Mouse (Mus musculus): ENCODE data around the gene Sf3b5. TPM values are rescaled to one million over a fixed set of nuclear protein-coding genes. Genes with fewer than 3 reads are reported as not detected.

Gene Sf3b5
- 23.6 and 24.3 TPM in 2 replicates for polyA plus RNA-seq (2015; fragmentation: Nextera tagmentation; extraction: Ambion mirVana)

- 90% methylated on average over 3 of the region's 3 CpGs for WGBS
- Histone ChIP-seq H3K4me2 (no peak within 1 kb of the TSS), H3K27ac (replicated peaks) (no peak within 1 kb of the TSS), H3K9me3 (no peaks in the 10 kb centered on the region), H3K4me3 (no peak within 1 kb of the TSS), H3K36me3 (no peaks in the 10 kb centered on the region), H3K9ac (no peak within 1 kb of the TSS), H3K4me1 (replicated peaks) (peaks cover 15% of the 10 kb centered on the region), H3K27me3 (no peaks in the 10 kb centered on the region)
- no peak for ATAC-seq (ENCODE audit: low FRiP score, low read depth)
Observed at GRCm38 (mm10) chr10:13005043-13005442, at the start of gene Sf3b5. TSS of gene Sf3b5 (plus strand) at chr10:13005343.

GRCm38 (mm10) chr10:12955831-12956230, 49.3 kb upstream of the Sf3b5 start:
- Histone ChIP-seq H3K9me3 (no peaks in the 10 kb centered on the region), H3K4me2 (no peak overlapping the region), H3K27me3 (no peaks in the 10 kb centered on the region), H3K36me3 (no peaks in the 10 kb centered on the region), H3K4me1 (replicated peaks) (no peaks in the 10 kb centered on the region), H3K9ac (no peak overlapping the region), H3K4me3 (no peak overlapping the region), H3K27ac (replicated peaks) (no peak overlapping the region)
- ATAC-seq (ENCODE audit: low FRiP score, low read depth) = no peak
- WGBS = 78% methylated on average over 1 of the region's 1 CpGs

- Histone ChIP-seq H3K4me3 (no peak overlapping the region), H3K9me3 (no peaks in the 10 kb centered on the region), H3K36me3 (no peaks in the 10 kb centered on the region), H3K4me1 (replicated peaks) (no peaks in the 10 kb centered on the region), H3K9ac (no peak overlapping the region), H3K27ac (replicated peaks) (no peak overlapping the region), H3K27me3 (no peaks in the 10 kb centered on the region), H3K4me2 (no peak overlapping the region)
- WGBS = 79% methylated on average over 4 of the region's 4 CpGs
- ATAC-seq (ENCODE audit: low FRiP score, low read depth) = no peak
Observed at GRCm38 (mm10) chr10:12957271-12957670, 47.9 kb upstream of the Sf3b5 start.

GRCm38 (mm10) chr10:12961546-12961945, 43.6 kb upstream of the Sf3b5 start:
- no peak overlapping the region for H3K4me2 ChIP-seq
- H3K27ac ChIP-seq (replicated peaks) = no peak overlapping the region
- no peak for ATAC-seq (ENCODE audit: low FRiP score, low read depth)
- H3K4me3 ChIP-seq = no peak overlapping the region
- H3K27me3 ChIP-seq = 0 out of 2 replicates have a peak, but pooled peaks cover 4% of the 10 kb centered on the region
- no peak overlapping the region for H3K9ac ChIP-seq
- no peaks in the 10 kb centered on the region for H3K36me3 ChIP-seq
- H3K4me1 ChIP-seq (replicated peaks) = peaks cover 6% of the 10 kb centered on the region
- WGBS = 83% methylated on average over 8 of the region's 8 CpGs
- H3K9me3 ChIP-seq = no peaks in the 10 kb centered on the region

- Histone ChIP-seq H3K9me3 (no peaks in the 10 kb centered on the region), H3K36me3 (no peaks in the 10 kb centered on the region), H3K9ac (no peak overlapping the region), H3K4me1 (replicated peaks) (peaks cover 6% of the 10 kb centered on the region), H3K27ac (replicated peaks) (no peak overlapping the region), H3K27me3 (0 out of 2 replicates have a peak, but pooled peaks cover 4% of the 10 kb centered on the region), H3K4me2 (no peak overlapping the region), H3K4me3 (no peak overlapping the region)
- no peak for ATAC-seq (ENCODE audit: low FRiP score, low read depth)
Observed at GRCm38 (mm10) chr10:12962238-12962637, 42.9 kb upstream of the Sf3b5 start.

GRCm38 (mm10) chr10:12963362-12964147, 41.6 kb upstream of the Sf3b5 start:
- Histone ChIP-seq H3K27me3 (0 out of 2 replicates have a peak, but pooled peaks cover 4% of the 10 kb centered on the region), H3K9me3 (no peaks in the 10 kb centered on the region), H3K36me3 (no peaks in the 10 kb centered on the region), H3K9ac (peak overlapping the region; percentile 55), H3K27ac (replicated peaks) (no peak overlapping the region), H3K4me3 (peak overlapping the region; percentile 71), H3K4me1 (replicated peaks) (peaks cover 6% of the 10 kb centered on the region), H3K4me2 (peak overlapping the region; percentile 92)
- 6% methylated on average over 29 of the region's 29 CpGs for WGBS
- no peak; the same call in 1 of the 2 replicates for ATAC-seq (ENCODE audit: low FRiP score, low read depth)

- Histone ChIP-seq H3K9me3 (no peaks in the 10 kb centered on the region), H3K4me3 (peak within 1 kb of the TSS; percentile 71), H3K27ac (replicated peaks) (no peak within 1 kb of the TSS), H3K27me3 (0 out of 2 replicates have a peak, but pooled peaks cover 4% of the 10 kb centered on the region), H3K4me2 (peak within 1 kb of the TSS; percentile 92), H3K4me1 (replicated peaks) (peaks cover 6% of the 10 kb centered on the region), H3K9ac (peak within 1 kb of the TSS; percentile 55), H3K36me3 (no peaks in the 10 kb centered on the region)
- 3% methylated on average over 54 of the region's 56 CpGs for WGBS
- ATAC-seq (ENCODE audit: low FRiP score, low read depth) = peak; percentile 84
Observed at GRCm38 (mm10) chr10:12964151-12965075, 40.7 kb upstream of the Sf3b5 start, which contains the start of gene Stx11. TSS of gene Stx11 (minus strand) at chr10:12964298.

- 0 out of 2 replicates have a peak, but pooled peaks cover 4% of the 10 kb centered on the region for H3K27me3 ChIP-seq
- peaks cover 6% of the 10 kb centered on the region for H3K4me1 ChIP-seq (replicated peaks)
- no peak for ATAC-seq (ENCODE audit: low FRiP score, low read depth)
- H3K36me3 ChIP-seq = no peaks in the 10 kb centered on the region
- 88% methylated on average over 5 of the region's 5 CpGs for WGBS
- H3K4me2 ChIP-seq = no peak overlapping the region
- no peak overlapping the region for H3K4me3 ChIP-seq
- no peak overlapping the region for H3K27ac ChIP-seq (replicated peaks)
- H3K9ac ChIP-seq = no peak overlapping the region
- no peaks in the 10 kb centered on the region for H3K9me3 ChIP-seq
Observed at GRCm38 (mm10) chr10:12965669-12966180, 39.4 kb upstream of the Sf3b5 start.

GRCm38 (mm10) chr10:12974572-12974971, 30.6 kb upstream of the Sf3b5 start:
- ATAC-seq (ENCODE audit: low FRiP score, low read depth) = no peak
- no peaks in the 10 kb centered on the region for H3K36me3 ChIP-seq
- no peaks in the 10 kb centered on the region for H3K27me3 ChIP-seq
- no peak overlapping the region for H3K27ac ChIP-seq (replicated peaks)
- no peaks in the 10 kb centered on the region for H3K9me3 ChIP-seq
- H3K4me2 ChIP-seq = no peak overlapping the region
- H3K9ac ChIP-seq = no peak overlapping the region
- H3K4me1 ChIP-seq (replicated peaks) = no peaks in the 10 kb centered on the region
- WGBS = 95% methylated on average over 6 of the region's 6 CpGs
- no peak overlapping the region for H3K4me3 ChIP-seq

- no peaks in the 10 kb centered on the region for H3K27me3 ChIP-seq
- no peaks in the 10 kb centered on the region for H3K9me3 ChIP-seq
- no peak overlapping the region for H3K27ac ChIP-seq (replicated peaks)
- H3K4me1 ChIP-seq (replicated peaks) = no peaks in the 10 kb centered on the region
- 96% methylated on average over 3 of the region's 3 CpGs for WGBS
- no peak overlapping the region for H3K4me3 ChIP-seq
- no peak overlapping the region for H3K9ac ChIP-seq
- H3K36me3 ChIP-seq = no peaks in the 10 kb centered on the region
- no peak for ATAC-seq (ENCODE audit: low FRiP score, low read depth)
- H3K4me2 ChIP-seq = no peak overlapping the region
Observed at GRCm38 (mm10) chr10:12975461-12975860, 29.7 kb upstream of the Sf3b5 start.

- H3K27ac ChIP-seq (replicated peaks) = no peak overlapping the region
- 88% methylated on average over 7 of the region's 7 CpGs for WGBS
- ATAC-seq (ENCODE audit: low FRiP score, low read depth) = no peak
Observed at GRCm38 (mm10) chr10:12975957-12976356, 29.2 kb upstream of the Sf3b5 start.

GRCm38 (mm10) chr10:12976552-12976951, 28.6 kb upstream of the Sf3b5 start:
- Histone ChIP-seq H3K27me3 (no peaks in the 10 kb centered on the region), H3K9ac (no peak overlapping the region)

More at GRCm38 (mm10) chr10:12975957-12976356, 29.2 kb upstream of the Sf3b5 start:
- Histone ChIP-seq H3K4me1 (replicated peaks) (no peaks in the 10 kb centered on the region), H3K27me3 (no peaks in the 10 kb centered on the region), H3K9me3 (no peaks in the 10 kb centered on the region), H3K4me3 (no peak overlapping the region), H3K9ac (no peak overlapping the region), H3K4me2 (no peak overlapping the region), H3K36me3 (no peaks in the 10 kb centered on the region)

More at GRCm38 (mm10) chr10:12976552-12976951, 28.6 kb upstream of the Sf3b5 start:
- H3K4me2 ChIP-seq = no peak overlapping the region
- no peaks in the 10 kb centered on the region for H3K36me3 ChIP-seq
- no peaks in the 10 kb centered on the region for H3K4me1 ChIP-seq (replicated peaks)
- ATAC-seq (ENCODE audit: low FRiP score, low read depth) = no peak
- H3K9me3 ChIP-seq = no peaks in the 10 kb centered on the region
- no peak overlapping the region for H3K4me3 ChIP-seq
- no peak overlapping the region for H3K27ac ChIP-seq (replicated peaks)
- WGBS = 92% methylated on average over 7 of the region's 7 CpGs
